Mouse (Mus musculus) CD4-positive naive resting alpha-beta T cell, adult 57 days (primary cell): ENCODE data around the gene Zscan4c. TPM values are rescaled to one million over a fixed set of nuclear protein-coding genes. Genes with fewer than 3 reads are reported as not detected.

Experiments
- total RNA-seq: library from RNA; stranded (reverse); gene quantifications from one replicate; pipeline ENCODE4 v1.2.4, GENCODE M21; 2023

Zscan4c gene
- not detected for total RNA-seq

DNA sequence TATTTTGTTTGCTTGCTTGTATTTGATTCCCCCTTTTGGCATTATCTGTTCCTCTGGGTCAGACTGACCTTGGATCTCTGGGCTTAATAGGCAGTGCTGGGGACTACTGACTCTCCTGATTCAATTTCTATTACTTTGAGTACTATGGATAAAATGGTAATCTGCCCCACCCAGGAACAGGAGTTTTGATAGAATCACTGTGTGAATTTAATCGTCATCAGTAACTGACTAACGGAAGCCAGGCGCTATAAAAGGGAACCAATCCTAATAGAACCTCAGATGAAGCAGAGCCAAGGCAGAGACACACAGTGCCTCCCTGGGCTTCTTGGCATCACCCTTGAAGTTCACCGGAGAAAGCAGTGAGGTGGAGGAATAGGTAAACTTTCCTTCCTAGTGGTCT lies at the start of gene Zscan4c:
Zscan4c (plus strand) TSS at position 301 of the 400 bp plus-strand sequence.

Other genes starting within 250 kb of the Zscan4c start
- not detected for gene Zscan4b, start 100.7 kb upstream of the Zscan4c start, total RNA-seq
- gene Zscan4-ps1, start 63.9 kb downstream of the Zscan4c start, total RNA-seq, result not detected
- gene Zscan4d, start 160.4 kb downstream of the Zscan4c start, total RNA-seq, result not detected